Mouse (Mus musculus) hindlimb bud, embryonic 11.5 days (tissue): ENCODE results near the gene Aqp11.

Experiments
- DNase-seq: peaks from one replicate; pipeline ENCODE4 v3.0.0-alpha.2; 2012; ENCODE audit warnings: low read depth, low spot score; ENCODE audit errors: extremely low spot score

The Aqp11 gene

GRCm38 (mm10) chr7:97709204-97709603 lies 28.9 kb downstream of the Aqp11 start:
- no peak for DNase-seq

- no peak for DNase-seq
Observed at GRCm38 (mm10) chr7:97707809-97708208, 30.3 kb downstream of the Aqp11 start.

- DNase-seq = no peak
Observed at GRCm38 (mm10) chr7:97707123-97707522, 31.0 kb downstream of the Aqp11 start.

DNA sequence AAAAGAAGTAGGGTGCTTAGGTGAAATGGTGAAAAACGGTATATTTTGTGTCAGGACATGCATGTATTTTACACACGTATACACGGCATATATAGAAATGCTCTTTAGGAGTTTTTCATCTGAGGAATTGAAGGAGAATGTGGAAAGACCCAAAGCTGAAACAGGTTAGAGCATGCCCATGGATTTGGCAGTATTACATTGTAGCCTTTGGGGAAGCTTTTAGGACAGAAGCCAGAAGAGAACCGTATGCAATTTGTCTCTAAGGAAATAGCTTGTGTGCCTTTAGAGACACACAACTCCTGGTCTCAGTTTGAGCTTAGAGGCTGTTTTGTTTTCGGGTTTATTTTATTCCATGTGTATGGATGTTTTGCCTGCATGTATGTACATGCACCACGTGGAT lies 37.0 kb downstream of the Aqp11 start:
- DNase-seq = no peak

DNA sequence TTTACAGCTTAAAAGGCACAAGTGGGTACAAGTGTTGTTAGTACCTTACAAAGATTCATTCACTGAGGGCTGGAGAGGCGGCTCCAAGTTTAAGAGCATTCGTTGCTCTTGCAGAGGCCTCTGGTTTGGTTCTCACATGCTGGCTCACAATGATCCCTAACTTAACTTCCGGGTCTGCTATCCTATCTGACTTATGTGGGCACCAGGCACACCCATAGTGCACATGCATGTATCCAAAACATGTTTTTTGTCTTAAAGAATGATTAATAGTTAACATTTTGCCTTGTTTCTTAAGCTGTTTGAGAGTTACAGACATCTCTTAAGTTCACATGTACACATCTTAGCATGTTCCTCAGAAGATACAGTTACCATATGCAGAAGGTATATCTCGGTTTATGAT lies 37.9 kb downstream of the Aqp11 start:
- no peak for DNase-seq

DNA sequence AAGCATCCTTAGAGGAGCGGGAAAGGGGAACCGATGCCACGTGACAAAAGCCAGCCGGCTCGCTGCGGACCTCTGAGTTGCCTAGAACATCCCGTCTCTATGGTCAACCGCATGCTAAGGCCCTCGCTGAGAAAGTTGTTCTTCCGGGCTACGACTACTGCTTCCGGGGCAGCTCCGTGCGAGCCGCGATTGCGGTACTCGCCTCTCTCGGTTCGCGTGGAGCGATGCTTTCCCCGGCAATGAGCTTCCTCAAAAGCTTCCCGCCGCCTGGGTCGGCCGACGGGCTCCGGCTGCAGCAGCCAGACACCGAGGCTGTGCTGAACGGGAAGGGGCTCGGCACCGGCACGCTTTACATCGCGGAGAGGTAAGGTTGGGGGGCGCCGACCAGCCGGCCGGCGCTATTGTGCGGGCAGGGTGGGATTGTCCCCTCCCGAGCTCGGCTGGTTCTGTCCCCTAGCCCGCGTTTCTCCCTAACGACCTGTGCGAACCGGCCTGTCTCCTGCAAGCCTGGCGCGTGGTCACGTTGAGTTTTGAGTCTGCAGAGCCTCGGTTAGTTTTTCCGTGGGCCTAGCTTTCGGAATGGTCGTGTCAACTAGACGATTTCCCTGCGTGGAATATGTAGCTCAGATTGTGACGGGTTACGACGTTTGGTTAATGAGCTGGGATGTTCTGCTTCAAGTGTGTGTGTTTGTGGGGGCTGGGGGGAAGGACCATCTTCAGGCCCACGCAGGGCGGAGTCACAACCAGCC lies 41.4 kb downstream of the Aqp11 start, which contains the start of gene Clns1a:
Clns1a (plus strand) TSS at position 129 of the 749 bp plus-strand sequence.
- peak; percentile 73 for DNase-seq

- no peak for DNase-seq
Observed at GRCm38 (mm10) chr7:97696133-97696505, 42.0 kb downstream of the Aqp11 start.

- no peak for DNase-seq
Observed at GRCm38 (mm10) chr7:97695441-97695840, 42.6 kb downstream of the Aqp11 start.

DNA sequence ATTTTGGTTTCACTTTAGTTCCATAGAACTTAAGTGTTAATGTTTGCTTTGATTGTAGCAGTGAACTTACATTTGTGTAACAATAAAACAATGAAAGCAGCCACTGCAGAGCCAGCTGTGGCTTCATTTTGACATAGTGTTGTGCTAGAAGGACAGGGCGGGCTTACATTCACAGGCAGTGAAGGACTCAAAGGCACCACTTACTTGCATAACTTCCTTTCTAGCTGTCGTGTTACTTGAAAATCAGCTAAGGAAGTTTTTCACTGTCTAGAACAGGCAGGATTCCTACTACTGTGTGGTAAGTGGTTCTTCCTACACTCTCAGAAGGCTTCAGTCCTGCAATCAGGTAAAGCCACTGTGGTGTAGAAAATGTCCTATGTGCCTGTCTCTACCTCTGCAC lies 50.3 kb downstream of the Aqp11 start:
- DNase-seq = no peak

DNA sequence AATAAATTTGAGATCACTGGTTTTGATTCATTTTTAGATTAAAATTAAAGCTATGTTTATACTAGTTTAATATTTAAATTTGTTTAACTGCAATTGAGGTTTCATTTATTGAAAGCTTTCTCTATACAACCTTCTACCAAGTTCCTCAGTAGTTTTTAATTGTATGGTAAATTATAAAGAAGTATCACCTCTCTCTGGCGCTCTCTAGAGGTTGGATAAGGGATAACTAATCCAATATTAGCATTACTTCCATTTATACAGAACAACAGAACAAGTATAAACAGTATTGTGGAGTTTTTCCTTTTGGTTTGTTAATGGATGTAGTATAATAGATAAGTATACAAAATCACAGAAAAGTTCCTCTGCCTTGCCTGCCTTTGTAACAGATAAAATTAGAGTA lies 58.9 kb downstream of the Aqp11 start:
- peak; percentile 8 for DNase-seq
